Mouse (Mus musculus): ENCODE measurements around the gene Slc39a13.
"Not testable (repeated sequence)": the region's sequence is repeated elsewhere in the genome, so short reads cannot be mapped to it uniquely, and the experiment has no call there.

Slc39a13 gene

DNA sequence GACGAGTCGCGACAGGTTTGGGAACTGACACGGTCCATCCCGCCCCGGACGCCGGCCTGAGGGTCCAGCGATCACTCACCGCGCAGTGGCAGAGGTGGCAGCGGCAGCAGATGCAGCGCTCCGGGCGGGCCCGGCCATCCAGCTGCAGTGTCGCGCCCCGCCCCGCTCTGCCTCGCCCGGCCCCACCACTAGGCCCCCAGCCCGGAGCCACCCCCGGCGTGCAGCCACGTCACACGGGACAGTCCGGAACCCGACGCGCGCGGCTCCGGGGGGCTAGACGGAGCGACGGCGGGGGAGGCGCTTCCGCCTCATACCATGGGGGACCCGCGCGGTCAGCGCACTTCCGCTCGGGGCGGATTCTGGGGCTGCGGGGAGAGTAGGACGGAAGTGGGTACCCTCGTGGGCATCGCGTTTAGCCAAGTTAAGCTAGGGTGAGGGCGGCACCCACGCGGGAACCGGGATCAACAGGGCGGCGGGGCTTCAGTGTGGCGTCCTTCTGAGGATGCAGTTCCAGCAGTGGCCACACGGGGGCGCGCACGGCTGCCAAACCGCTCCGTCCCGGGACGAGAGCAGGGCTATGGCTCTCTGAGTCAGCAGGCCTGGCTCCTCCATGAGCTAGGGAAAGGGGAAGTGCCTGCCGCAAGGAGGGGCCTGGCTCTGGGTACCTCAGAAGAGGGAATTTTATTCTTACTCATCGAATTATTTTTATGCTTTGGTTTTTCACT is at the start of gene Slc39a13:
TSS of gene Slc39a13 (minus strand) at position 342 of the 725 bp plus-strand sequence.
- peak; percentile 95 to 96 for DNase-seq (ENCODE audit: low spot score in 2 of 2)

DNA sequence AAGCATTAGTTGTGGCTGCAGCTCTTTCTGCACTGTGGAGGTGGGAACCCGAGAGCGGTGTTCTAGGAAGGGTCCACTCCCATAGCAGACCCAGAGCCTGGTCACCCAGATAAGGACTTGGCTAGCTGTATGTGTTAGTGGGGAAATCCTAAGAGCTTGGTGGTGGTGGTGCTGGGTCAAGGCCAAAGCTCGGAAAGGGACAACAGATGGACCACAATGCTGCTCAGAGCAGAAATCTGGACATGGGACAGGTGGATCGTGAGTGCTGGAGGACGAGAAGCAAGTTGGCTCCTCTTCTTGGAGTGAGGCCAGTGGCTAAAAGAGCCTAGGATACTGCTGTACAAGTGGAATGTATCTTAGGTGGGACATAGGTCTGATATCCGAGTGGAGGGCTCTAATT is 49.3 kb upstream of the Slc39a13 start:
- DNase-seq (ENCODE audit: low spot score in 2 of 2): no peak

DNA sequence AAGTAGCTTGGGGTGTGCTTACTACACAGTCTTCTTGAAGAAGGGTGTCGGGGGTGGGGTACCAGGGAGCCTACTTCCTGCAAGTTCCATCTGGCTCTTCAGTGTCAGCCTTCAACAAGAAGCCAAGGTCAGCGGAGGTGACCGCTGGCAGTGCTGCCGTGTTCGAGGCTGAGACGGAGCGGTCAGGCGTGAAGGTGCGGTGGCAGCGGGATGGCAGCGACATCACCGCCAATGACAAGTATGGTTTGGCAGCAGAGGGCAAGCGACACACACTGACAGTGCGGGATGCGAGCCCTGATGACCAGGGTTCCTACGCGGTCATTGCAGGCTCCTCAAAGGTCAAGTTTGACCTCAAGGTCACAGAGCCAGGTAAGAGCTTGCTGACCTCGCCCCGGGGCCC is 48.8 kb upstream of the Slc39a13 start:
- no peak for DNase-seq (ENCODE audit: low spot score in 2 of 2)

DNA sequence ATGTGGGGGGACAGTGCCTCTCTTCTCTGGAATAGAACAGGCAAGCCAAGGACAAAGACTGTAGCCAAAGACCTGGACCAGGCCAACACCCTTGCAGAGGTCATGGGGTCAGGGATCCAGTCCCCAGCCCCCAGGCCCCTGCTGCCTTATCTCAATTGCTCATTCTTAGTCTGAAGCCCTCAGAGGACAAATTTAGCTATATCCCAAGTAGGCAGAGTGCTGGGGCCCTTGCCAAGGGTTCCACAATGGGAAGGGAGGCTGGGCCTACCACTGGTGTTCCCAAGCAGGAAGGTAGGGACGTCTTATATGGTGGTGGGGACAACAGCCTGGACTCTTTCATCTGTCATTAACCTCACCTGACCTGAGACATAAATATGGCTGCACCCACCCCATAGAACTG is 48.4 kb upstream of the Slc39a13 start:
- DNase-seq (ENCODE audit: low spot score in 2 of 2): no peak

- DNase-seq (ENCODE audit: low spot score in 2 of 2): no peak
Observed at GRCm38 (mm10) chr2:91117585-91118275, 47.5 kb upstream of the Slc39a13 start, which contains the start of gene Mybpc3. Gene Mybpc3 (plus strand): TSS chr2:91118144.

DNA sequence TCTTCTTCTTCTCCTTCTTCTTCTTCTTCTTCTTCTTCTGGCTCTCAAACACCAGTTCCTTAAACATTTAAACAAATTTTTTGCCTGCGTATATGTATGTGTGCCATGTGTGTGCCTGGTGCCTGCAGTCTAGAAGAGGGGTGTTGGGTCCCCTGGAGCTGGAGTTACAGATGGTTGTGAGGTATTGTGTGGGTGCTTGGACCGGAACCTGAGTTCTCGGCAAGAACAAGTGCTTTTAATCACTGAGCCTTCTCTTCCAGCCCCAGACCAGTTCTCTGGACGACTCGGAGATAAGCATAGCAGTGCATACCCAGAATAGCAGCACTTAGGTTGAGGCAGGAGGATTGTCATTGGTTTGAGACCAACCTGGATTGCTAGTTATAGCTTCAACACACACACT is 46.6 kb upstream of the Slc39a13 start:
- DNase-seq (ENCODE audit: low spot score in 2 of 2): no peak

DNA sequence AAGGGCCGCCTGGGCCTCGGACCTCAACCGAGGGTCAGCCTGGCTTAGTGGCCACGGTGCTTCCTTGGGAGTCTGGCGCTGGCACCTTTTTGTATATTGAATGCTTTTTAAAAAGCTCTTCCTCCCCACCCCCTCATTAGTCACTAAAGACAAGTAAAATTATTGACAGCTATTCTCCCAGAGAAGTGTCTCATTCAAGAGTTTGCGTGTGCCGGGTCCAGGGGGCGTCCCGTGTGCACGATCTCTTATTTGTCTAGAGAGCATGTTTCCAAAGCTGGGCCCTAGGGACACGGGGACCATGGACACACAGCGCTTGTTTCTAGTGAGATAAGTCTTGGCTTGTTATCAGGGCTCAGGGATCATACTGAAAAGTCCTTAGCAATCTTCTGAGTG is 45.4 kb upstream of the Slc39a13 start:
- DNase-seq (ENCODE audit: low spot score in 2 of 2): no peak

- peak; percentile 93 to 98 for DNase-seq (ENCODE audit: low spot score in 2 of 2)
Observed at GRCm38 (mm10) chr2:91114781-91115577, 44.8 kb upstream of the Slc39a13 start.

DNA sequence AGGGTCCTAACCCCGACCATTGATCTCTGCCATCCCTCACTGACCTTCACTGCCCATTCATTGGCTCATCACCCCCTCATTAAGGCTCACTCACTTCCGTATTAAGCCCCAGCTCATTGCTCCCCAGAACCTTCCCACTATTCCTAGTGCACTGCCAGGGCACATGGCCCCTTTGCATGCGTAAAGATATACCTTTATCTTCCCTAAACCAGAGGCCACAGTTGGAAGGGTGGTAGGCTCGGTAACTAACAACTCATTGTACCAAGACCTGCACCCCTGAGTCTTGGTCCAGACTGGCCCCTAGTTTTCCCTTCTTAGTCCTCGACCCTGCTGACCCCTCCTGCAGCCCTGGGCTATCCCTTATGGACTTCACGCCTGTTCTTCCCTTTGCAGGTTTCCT is 43.6 kb upstream of the Slc39a13 start:
- no peak for DNase-seq (ENCODE audit: low spot score in 2 of 2)

DNA sequence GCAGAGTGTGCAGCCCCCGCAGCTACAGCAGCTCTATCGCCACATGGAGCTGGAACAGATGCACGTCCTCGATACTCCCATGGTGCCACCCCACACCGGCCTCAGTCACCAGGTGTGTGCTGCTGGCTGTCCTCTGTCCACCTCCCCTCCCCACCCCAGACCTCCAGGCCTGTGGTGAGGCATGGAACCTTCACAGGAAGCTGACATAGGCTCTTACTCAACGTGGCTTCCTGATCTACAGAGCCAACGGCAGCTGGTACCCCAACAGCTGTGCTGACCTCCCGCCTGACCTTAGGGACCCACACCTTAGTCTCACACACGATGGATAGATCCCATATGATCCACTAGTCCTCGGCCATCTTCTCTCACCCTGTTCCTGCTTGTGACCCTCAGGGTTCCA is 43.1 kb upstream of the Slc39a13 start:
- no peak for DNase-seq (ENCODE audit: low spot score in 2 of 2)

DNA sequence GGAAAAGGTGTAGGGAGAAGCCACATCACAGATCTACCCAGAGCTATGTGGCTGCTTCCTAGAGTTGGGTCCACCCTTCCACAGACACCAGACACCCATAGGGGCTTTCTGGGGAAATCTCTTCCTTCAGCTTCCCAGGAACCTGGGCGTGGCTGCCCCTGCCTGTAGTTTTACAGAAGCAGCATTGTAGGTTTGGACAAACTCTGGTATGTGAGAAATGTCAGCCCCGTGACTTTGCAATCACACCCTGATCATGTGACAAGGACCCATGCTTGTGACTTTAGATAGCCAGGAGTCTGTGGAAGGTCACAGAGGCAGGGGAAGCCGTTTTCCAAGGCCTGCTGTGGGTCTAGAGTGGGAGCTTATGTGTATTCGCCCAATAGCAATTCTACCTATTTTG is 42.3 kb upstream of the Slc39a13 start:
- DNase-seq (ENCODE audit: low spot score in 2 of 2): no peak

GRCm38 (mm10) chr2:91111832-91112231 is 41.6 kb upstream of the Slc39a13 start:
- DNase-seq (ENCODE audit: low spot score in 2 of 2): not testable (repeated sequence)

DNA sequence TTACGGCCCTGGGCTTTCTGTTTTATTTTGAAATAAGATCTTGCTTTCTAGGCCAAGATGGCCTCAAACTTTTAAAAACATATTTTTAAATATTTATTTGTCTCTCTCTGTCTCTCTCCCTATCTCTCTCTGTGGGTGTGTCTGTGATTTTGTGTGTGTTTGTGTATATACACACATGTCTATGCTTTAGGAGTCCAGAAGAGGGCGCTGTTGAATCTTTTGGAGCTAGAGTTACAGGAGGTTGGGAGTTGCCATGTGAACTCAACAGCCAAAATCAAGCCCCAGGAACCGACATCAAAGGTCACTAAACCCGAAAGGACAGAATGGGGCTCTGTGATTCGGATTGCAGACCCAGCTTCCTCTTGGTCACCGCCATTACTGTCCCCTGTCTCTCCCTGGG is 40.2 kb upstream of the Slc39a13 start:
- no peak for DNase-seq (ENCODE audit: low spot score in 2 of 2)

- DNase-seq (ENCODE audit: low spot score in 2 of 2): no peak
Observed at GRCm38 (mm10) chr2:91109807-91110385, 39.7 kb upstream of the Slc39a13 start.

DNA sequence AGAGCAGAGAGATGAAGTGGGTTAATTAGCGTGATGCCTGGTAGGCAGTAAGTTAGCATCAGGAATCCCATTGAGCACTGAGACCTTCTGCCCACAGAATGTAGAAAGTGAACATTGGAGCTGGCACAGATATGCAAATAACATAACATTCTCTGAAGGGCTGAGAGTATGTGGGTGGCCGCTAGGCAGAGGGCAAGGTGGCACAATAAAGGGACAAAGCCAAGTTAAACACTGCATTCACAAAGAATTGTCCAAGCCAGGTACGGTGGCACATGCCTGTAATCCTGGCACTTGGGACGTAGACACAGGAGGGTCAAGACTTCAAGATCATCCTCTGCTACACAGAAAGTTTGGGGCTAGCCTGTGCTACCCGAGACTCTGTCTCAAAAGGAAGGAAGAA is 39.0 kb upstream of the Slc39a13 start:
- no peak for DNase-seq (ENCODE audit: low spot score in 2 of 2)

DNA sequence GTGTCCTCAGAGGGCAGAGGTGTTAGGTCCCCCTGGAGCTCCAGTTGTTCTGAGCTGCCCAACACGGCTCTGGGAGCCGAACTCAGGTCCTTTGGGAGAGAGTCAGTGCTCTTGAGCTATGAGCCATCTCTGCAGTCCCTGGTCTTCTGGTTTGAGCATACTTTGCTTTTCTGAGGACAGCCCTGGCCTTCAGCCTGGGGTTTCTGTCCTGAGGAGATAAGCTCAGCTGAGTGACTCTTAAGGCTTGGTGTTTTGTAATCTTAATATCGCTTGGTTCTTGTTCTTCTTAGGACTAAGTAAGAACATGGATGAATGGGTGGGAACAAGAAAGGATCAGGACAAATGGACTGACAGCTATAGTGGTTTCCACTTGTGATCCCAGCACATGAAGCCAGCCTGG is 37.9 kb upstream of the Slc39a13 start:
- DNase-seq (ENCODE audit: low spot score in 2 of 2): no peak

GRCm38 (mm10) chr2:91101124-91101740 is 31.0 kb upstream of the Slc39a13 start:
- peak; percentile 76 to 88 for DNase-seq (ENCODE audit: low spot score in 2 of 2)

DNA sequence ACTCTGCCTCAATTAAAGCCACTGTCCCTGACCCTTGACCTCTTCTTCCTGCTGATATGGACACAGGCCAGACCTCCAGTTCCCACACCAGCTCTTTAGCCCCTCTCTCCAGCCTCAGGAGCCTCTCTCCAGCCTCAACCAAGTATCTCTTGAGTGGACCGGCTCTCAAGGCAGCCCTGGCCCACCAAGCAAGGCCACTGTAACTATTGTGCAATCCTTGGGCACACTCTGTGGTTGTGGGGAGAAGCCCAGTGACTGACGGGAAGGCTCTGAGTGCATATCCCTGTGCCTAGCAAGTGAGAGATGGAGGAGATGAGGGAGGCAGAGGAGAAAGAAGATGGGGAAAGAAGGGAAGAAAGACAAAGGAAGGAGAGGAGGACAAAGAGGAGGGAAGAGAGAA is 27.9 kb upstream of the Slc39a13 start:
- DNase-seq (ENCODE audit: low spot score in 2 of 2): no peak

- no peak for DNase-seq (ENCODE audit: low spot score in 2 of 2)
Observed at GRCm38 (mm10) chr2:91097015-91097414, 26.8 kb upstream of the Slc39a13 start.

DNA sequence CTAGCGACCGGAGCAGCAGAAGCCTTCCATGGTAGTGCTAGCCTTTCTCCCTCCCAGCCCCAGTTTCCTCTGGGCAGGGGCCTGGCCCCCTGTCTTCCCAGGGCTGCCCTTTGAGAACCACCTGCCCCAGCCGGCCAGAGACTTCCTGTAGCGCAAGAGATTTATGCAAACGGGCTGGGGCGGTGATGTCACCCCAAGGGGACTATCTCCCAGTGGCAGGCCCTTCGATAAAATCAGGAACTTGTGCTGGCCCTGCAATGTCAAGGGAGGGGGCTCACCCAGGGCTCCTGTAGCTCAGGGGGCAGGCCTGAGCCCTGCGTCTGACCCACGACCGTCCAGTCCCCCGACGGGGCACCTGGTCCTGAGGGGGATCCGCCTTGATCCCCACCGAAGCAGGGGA is 26.3 kb upstream of the Slc39a13 start:
- DNase-seq (ENCODE audit: low spot score in 2 of 2): no peak

- no peak for DNase-seq (ENCODE audit: low spot score in 2 of 2)
Observed at GRCm38 (mm10) chr2:91090827-91091226, 20.6 kb upstream of the Slc39a13 start.

- DNase-seq (ENCODE audit: low spot score in 2 of 2): no peak
Observed at GRCm38 (mm10) chr2:91090208-91090607, 20.0 kb upstream of the Slc39a13 start.

All from urinary bladder, adult 18-20 months (tissue).